In the genomic region with DNA sequence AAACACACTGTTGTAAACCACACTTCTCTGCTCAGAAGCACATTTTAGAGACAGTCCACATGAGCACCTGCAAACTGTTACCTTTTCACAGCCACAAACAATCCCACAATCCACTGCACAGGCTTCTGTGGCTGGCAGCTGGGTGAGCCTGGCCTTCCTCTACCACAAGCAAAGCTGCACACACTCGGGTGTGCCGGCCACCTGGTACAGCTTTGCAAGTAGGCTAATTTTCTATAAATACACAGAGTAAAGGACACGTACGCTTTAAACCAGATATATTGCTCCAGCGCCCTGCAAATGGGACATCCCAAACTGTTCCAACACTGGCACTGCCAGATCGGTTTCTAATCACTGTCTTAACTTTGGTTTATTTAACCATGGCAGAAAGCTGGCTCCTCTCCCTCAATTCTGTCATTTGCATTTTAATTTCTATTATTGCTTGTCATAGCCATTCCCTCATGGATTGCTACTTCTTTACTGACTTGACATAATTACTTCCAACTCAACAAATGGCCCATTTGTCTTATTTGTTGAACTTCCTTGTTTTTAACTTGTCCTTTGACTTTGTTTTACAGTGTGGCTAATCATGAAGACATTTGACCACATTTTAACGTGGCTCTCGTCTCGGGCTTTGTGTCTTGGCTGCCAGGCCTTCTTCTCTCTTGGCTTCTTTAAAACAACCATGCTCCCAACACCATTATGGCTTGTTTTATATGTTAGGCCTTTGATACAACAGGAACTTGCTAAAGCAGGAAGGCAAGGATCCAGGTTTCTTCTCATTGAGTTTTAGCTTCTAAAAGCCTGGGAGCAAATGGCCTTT, we compare ENCODE assay signal across 13 mouse cellular contexts. TPM values are rescaled to one million over a fixed set of nuclear protein-coding genes. Genes with fewer than 3 reads are reported as not detected.
DNase-seq lines count a peak whose midpoint lies in the region; ATAC-seq and TF ChIP-seq lines count a peak whose summit lies in the region.
"Had no signal": no experiment of that assay in that cellular context is flagged by ENCODE, and none has a peak within 500 bp of the region (broad histone marks: within the 10 kb centered on the region; RNA-seq: fewer than 3 reads in every experiment).

No protein-coding gene starts in this region.

- H3K9ac ChIP-seq in heart, postnatal 0 days (replicated peaks; ENCODE audit: low read depth, low read length) = no peak overlapping the region
- H3K9ac ChIP-seq in heart, embryonic 11.5 days (ENCODE audit: low read depth, low read length) = no peak overlapping the region
- H3K9ac ChIP-seq: heart, embryonic 15.5 days; midbrain, embryonic 12.5 days had no signal

- no peak overlapping the region for H3K4me3 ChIP-seq in heart, postnatal 0 days (ENCODE audit: low read depth, low read length)
- H3K4me3 ChIP-seq in heart, embryonic 11.5 days (ENCODE audit: low read depth, low read length) = no peak overlapping the region
- H3K4me3 ChIP-seq: forebrain, embryonic 10.5 days; heart, embryonic 15.5 days; limb, embryonic 10.5 days; midbrain, embryonic 12.5 days had no signal

- no peak for TF ChIP-seq CTCF in heart, postnatal 0 days (IDR thresholded peaks at IDR 0.05; ENCODE audit: low read depth)

- 68% methylated on average over 9 of the region's 9 CpGs for WGBS in heart, postnatal 0 days
- 83% methylated on average over 9 of the region's 9 CpGs for WGBS in heart, embryonic 11.5 days (ENCODE audit: insufficient replicate concordance)

- ATAC-seq in heart, postnatal 0 days (ENCODE audit: insufficient read depth, low read depth) = no peak
- no peak for ATAC-seq in heart, embryonic 11.5 days (replicated peaks; ENCODE audit: insufficient number of reproducible peaks, low FRiP score, low TSS enrichment)
- ATAC-seq in neutrophil, adult 5-6 weeks (ENCODE audit: extremely low read depth, insufficient number of reproducible peaks, low FRiP score, poor library complexity, severe bottlenecking) = 0 out of 2 replicates have a peak, but pooled peaks have one; percentile 34

- H3K36me3 ChIP-seq in heart, postnatal 0 days (replicated peaks; ENCODE audit: control insufficient read depth, insufficient read depth, low read length) = no peaks in the 10 kb centered on the region
- no peaks in the 10 kb centered on the region for H3K36me3 ChIP-seq in heart, embryonic 11.5 days (ENCODE audit: control insufficient read depth, insufficient read depth, low read length)
- H3K36me3 ChIP-seq: forebrain, embryonic 10.5 days; heart, embryonic 15.5 days; limb, embryonic 10.5 days; midbrain, embryonic 12.5 days had no signal

- no peaks in the 10 kb centered on the region for H3K27me3 ChIP-seq in heart, postnatal 0 days (ENCODE audit: control insufficient read depth, insufficient read depth, low read length)
- H3K27me3 ChIP-seq in heart, embryonic 11.5 days (ENCODE audit: control insufficient read depth, insufficient read depth, low read length) = no peaks in the 10 kb centered on the region
- H3K27me3 ChIP-seq: heart, embryonic 15.5 days; midbrain, embryonic 12.5 days had no signal

- no peaks in the 10 kb centered on the region for H3K9me3 ChIP-seq in heart, postnatal 0 days (replicated peaks; ENCODE audit: control insufficient read depth, low read length)
- no peaks in the 10 kb centered on the region for H3K9me3 ChIP-seq in heart, embryonic 11.5 days (replicated peaks; ENCODE audit: control insufficient read depth, low read length)
- H3K9me3 ChIP-seq: forebrain, embryonic 10.5 days; heart, embryonic 15.5 days; limb, embryonic 10.5 days; midbrain, embryonic 12.5 days had no signal

- H3K4me2 ChIP-seq in heart, postnatal 0 days (ENCODE audit: low read depth, low read length) = no peak overlapping the region
- H3K4me2 ChIP-seq in heart, embryonic 11.5 days = no peak overlapping the region
- H3K4me2 ChIP-seq: heart, embryonic 15.5 days; midbrain, embryonic 12.5 days had no signal

- H3K27ac ChIP-seq in heart, postnatal 0 days (ENCODE audit: low read depth) = peak overlapping the region; percentile 25; the same call in 1 of the 2 replicates
- H3K27ac ChIP-seq in heart, embryonic 11.5 days (ENCODE audit: low read depth, low read length) = no peak overlapping the region
- H3K27ac ChIP-seq: forebrain, embryonic 10.5 days; heart, embryonic 15.5 days; limb, embryonic 10.5 days; midbrain, embryonic 12.5 days had no signal

- TF ChIP-seq EP300 in heart, postnatal 0 days (IDR thresholded peaks at IDR 0.05; ENCODE audit: low read depth) = no peak

- no peak for DNase-seq in heart, postnatal 0 days (ENCODE audit: low spot score)
- DNase-seq in CD4-positive helper T cell, adult 2 months (ENCODE audit: low read depth, low spot score) = peak; percentile 28
- peak; percentile 50 for DNase-seq in T-cell, adult 2 months (ENCODE audit: low spot score)
- DNase-seq in natural killer cell, adult 2 months (ENCODE audit: low spot score in 2 of 2) = no peak
- DNase-seq in kidney, postnatal 14 days = no peak
- DNase-seq: adrenal gland, postnatal 10 days; kidney, postnatal 25 days had no signal

- peaks cover 17% of the 10 kb centered on the region for H3K4me1 ChIP-seq in heart, postnatal 0 days (ENCODE audit: control insufficient read depth, insufficient read depth)
- no peaks in the 10 kb centered on the region for H3K4me1 ChIP-seq in heart, embryonic 11.5 days (ENCODE audit: control insufficient read depth, insufficient read depth, low read length)
- H3K4me1 ChIP-seq: heart, embryonic 15.5 days; limb, embryonic 10.5 days; midbrain, embryonic 12.5 days had no signal

RNA-seq across cellular contexts. Expression of gene Dirc2, which starts 21.5 kb away (rescaled TPM):
- total RNA-seq in heart, postnatal 0 days (2014; rRNA removed; ENCODE audit: low replicate concordance) = 38.3 and 39.8 TPM in 2 replicates
- 15.3 and 16.1 TPM in 2 replicates for polyA plus RNA-seq in heart, postnatal 0 days (2015; fragmentation: Nextera tagmentation; extraction: Ambion mirVana)
- 11.3 and 12.0 TPM in 2 replicates for polyA plus RNA-seq in heart, embryonic 11.5 days (2014; fragmentation: Nextera tagmentation; extraction: Ambion mirVana)
- 4.4 and 10.4 TPM in 2 replicates for total RNA-seq in neutrophil, adult 5-6 weeks (2017)

RNA-seq across cellular contexts. Expression of gene Hspbap1, which starts 22.5 kb away (rescaled TPM):
- total RNA-seq in heart, postnatal 0 days (2014; rRNA removed; ENCODE audit: low replicate concordance) = 1.0 and 5.5 TPM in 2 replicates
- 5.0 and 5.7 TPM in 2 replicates for polyA plus RNA-seq in heart, postnatal 0 days (2015; fragmentation: Nextera tagmentation; extraction: Ambion mirVana)
- 12.7 and 13.3 TPM in 2 replicates for polyA plus RNA-seq in heart, embryonic 11.5 days (2014; fragmentation: Nextera tagmentation; extraction: Ambion mirVana)
- 17.3 and 24.3 TPM in 2 replicates for total RNA-seq in neutrophil, adult 5-6 weeks (2017)

Comparison
In these comparisons a context has a peak if more than half of its experiments do, and no peak if none do; other contexts are left out.
1. DNase-seq: peak in CD4-positive helper T cell, adult 2 months (single experiment) and T-cell, adult 2 months (single experiment); none in heart, postnatal 0 days (single experiment), natural killer cell, adult 2 months (0 of 2) and kidney, postnatal 14 days (single experiment).